Mouse (Mus musculus): ENCODE measurements around the gene Jph2. TPM values are rescaled to one million over a fixed set of nuclear protein-coding genes. Genes with fewer than 3 reads are reported as not detected.
A peak's percentile ranks its signal among the peaks of the same experiment; 100 is the strongest.

The Jph2 gene
- total and polyA plus RNA-seq, 3 experiments: 0.04 to 0.19 TPM; not detected in 1

- TF ChIP-seq MEF2A (IDR thresholded peaks at IDR 0.05; ENCODE audit: extremely low read depth, insufficient replicate concordance, low read depth, low read length, poor library complexity, severe bottlenecking): no peak
- TF ChIP-seq MXI1 (IDR thresholded peaks at IDR 0.05; ENCODE audit: low read depth, low read length): no peak
- peak; percentile 53 to 73 (median 71) for TF ChIP-seq CTCF (IDR thresholded peaks at IDR 0.05 in 2 of 3, conservative IDR thresholded peaks at IDR 0.05 in 1 of 3; ENCODE audit: control insufficient read depth in 1 of 3, insufficient read depth in 1 of 3, low read depth in 2 of 3, low read length in 3 of 3, poor library complexity in 1 of 3, severe bottlenecking in 1 of 3)
Measured at GRCm38 (mm10) chr2:163350443-163350842, 47.4 kb downstream of the Jph2 start (continued).

GRCm38 (mm10) chr2:163349411-163349810 lies 48.4 kb downstream of the Jph2 start:
- Histone ChIP-seq H3K4me3 (ENCODE audit: control insufficient read depth in 1 of 2, insufficient read depth in 1 of 2, low read depth in 2 of 2, low read length in 2 of 2) (no peak overlapping the region), H3K79me2 (ENCODE audit: control insufficient read depth, insufficient read depth, low read length, poor library complexity) (peaks cover 2% of the 10 kb centered on the region; the same call in 1 of the 2 replicates), H3K4me1 (ENCODE audit: control insufficient read depth in 1 of 2, insufficient read depth in 2 of 2, low read length in 2 of 2) (peaks cover 2 to 5% of the 10 kb centered on the region in 2 experiments; a peak in 1 of 4 replicates), H3K36me3 (ENCODE audit: control insufficient read depth in 1 of 2, insufficient read depth in 2 of 2, low read length in 2 of 2) (peaks cover 0 to 5% of the 10 kb centered on the region in 2 experiments; a peak in 2 of 4 replicates), H3K9ac (ENCODE audit: control insufficient read depth, low read depth, low read length, poor library complexity, severe bottlenecking) (no peak overlapping the region), H3K27me3 (ENCODE audit: control insufficient read depth in 1 of 2, insufficient read depth in 2 of 2, low read length in 2 of 2) (no peaks in the 10 kb centered on the region), H3K9me3 (replicated peaks; ENCODE audit: insufficient read depth, low read length) (no peaks in the 10 kb centered on the region), H3K27ac (ENCODE audit: control insufficient read depth, low read depth, low read length) (no peak overlapping the region)
- TF ChIP-seq POLR2AphosphoS5 (IDR thresholded peaks at IDR 0.05; ENCODE audit: borderline replicate concordance, low read depth, low read length): no peak
- no peak for DNase-seq (ENCODE audit: low read depth, low spot score)

GRCm38 (mm10) chr2:163348677-163349076 lies 49.1 kb downstream of the Jph2 start:
- peaks cover 2% of the 10 kb centered on the region; the same call in 1 of the 2 replicates for H3K79me2 ChIP-seq (ENCODE audit: control insufficient read depth, insufficient read depth, low read length, poor library complexity)
- TF ChIP-seq ZNF384 (IDR thresholded peaks at IDR 0.05; ENCODE audit: low read depth, low read length) (no peak), SIN3A (IDR thresholded peaks at IDR 0.05; ENCODE audit: low read length) (no peak), HCFC1 (IDR thresholded peaks at IDR 0.05; ENCODE audit: low read depth, low read length) (no peak), CHD1 (IDR thresholded peaks at IDR 0.05; ENCODE audit: low read depth, low read length) (no peak), MAFK (IDR thresholded peaks at IDR 0.05; ENCODE audit: borderline replicate concordance, low read depth, low read length) (no peak), EP300 (IDR thresholded peaks at IDR 0.05; ENCODE audit: low read depth in 1 of 2, low read length in 2 of 2) (no peak), POLR2AphosphoS2 (IDR thresholded peaks at IDR 0.05; ENCODE audit: low read length) (no peak), MYB (IDR thresholded peaks at IDR 0.05; ENCODE audit: low read depth, low read length) (no peak), CHD2 (IDR thresholded peaks at IDR 0.05; ENCODE audit: low read length) (no peak), RAD21 (IDR thresholded peaks at IDR 0.05; ENCODE audit: low read depth, low read length) (no peak), ZKSCAN1 (IDR thresholded peaks at IDR 0.05; ENCODE audit: low read depth, low read length) (no peak)
- no peak overlapping the region for H3K4me3 ChIP-seq (ENCODE audit: control insufficient read depth in 1 of 2, insufficient read depth in 1 of 2, low read depth in 2 of 2, low read length in 2 of 2)
- DNase-seq (ENCODE audit: low read depth, low spot score): no peak
- H3K9me3 ChIP-seq (replicated peaks; ENCODE audit: insufficient read depth, low read length): no peaks in the 10 kb centered on the region
- peaks cover 2 to 5% of the 10 kb centered on the region in 2 experiments; a peak in 1 of 4 replicates for H3K4me1 ChIP-seq (ENCODE audit: control insufficient read depth in 1 of 2, insufficient read depth in 2 of 2, low read length in 2 of 2)
- H3K27ac ChIP-seq (ENCODE audit: control insufficient read depth, low read depth, low read length): no peak overlapping the region
- no peaks in the 10 kb centered on the region for H3K27me3 ChIP-seq (ENCODE audit: control insufficient read depth in 1 of 2, insufficient read depth in 2 of 2, low read length in 2 of 2)
- H3K36me3 ChIP-seq (ENCODE audit: control insufficient read depth in 1 of 2, insufficient read depth in 2 of 2, low read length in 2 of 2): peaks cover 0 to 5% of the 10 kb centered on the region in 2 experiments; a peak in 2 of 4 replicates
- H3K9ac ChIP-seq (ENCODE audit: control insufficient read depth, low read depth, low read length, poor library complexity, severe bottlenecking): no peak overlapping the region
